20 mouse cellular contexts compared by ENCODE assay signal in the genomic region with DNA sequence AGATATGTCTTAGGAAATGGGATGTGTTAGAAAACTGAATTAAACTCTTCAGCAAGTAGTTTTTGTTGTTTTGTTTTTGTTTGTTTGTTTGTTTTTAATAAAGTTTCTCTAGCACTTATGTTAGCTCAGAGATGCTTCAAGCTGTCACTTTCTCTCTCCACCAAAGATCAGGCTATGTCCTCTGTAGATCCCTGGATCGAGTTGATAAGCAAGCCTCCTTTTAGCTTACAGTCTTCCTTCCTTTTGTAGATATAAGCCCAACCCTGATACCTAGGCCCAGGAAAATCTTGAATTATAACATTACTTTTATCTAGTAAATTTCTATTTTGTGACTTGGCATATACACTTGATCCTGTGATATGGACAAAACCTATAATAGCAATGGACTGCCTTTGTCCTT.
A peak's percentile ranks its signal among the peaks of the same experiment; 100 is the strongest.
DNase-seq lines count a peak whose midpoint lies in the region; ATAC-seq and TF ChIP-seq lines count a peak whose summit lies in the region.
"Had no signal": no experiment of that assay in that cellular context is flagged by ENCODE, and none has a peak within 500 bp of the region (broad histone marks: within the 10 kb centered on the region; RNA-seq: fewer than 3 reads in every experiment).

No protein-coding gene starts in this region.

- no peak overlapping the region for H3K4me2 ChIP-seq in liver, embryonic 12.5 days
- no peak overlapping the region for H3K4me2 ChIP-seq in liver, embryonic 13.5 days
- no peak overlapping the region for H3K4me2 ChIP-seq in liver, postnatal 0 days (ENCODE audit: low read depth, low read length)
- no peak overlapping the region for H3K4me2 ChIP-seq in liver, embryonic 16.5 days (ENCODE audit: low read depth, low read length)
- H3K4me2 ChIP-seq in liver, embryonic 11.5 days: no peak overlapping the region

- H3K27ac ChIP-seq in liver, embryonic 12.5 days: peak overlapping the region; percentile 37; the same call in 1 of the 2 replicates
- no peak overlapping the region for H3K27ac ChIP-seq in liver, embryonic 13.5 days
- no peak overlapping the region for H3K27ac ChIP-seq in liver, postnatal 0 days (ENCODE audit: low read depth)
- H3K27ac ChIP-seq in liver, embryonic 16.5 days (ENCODE audit: low read length): no peak overlapping the region
- no peak overlapping the region for H3K27ac ChIP-seq in liver, embryonic 11.5 days (ENCODE audit: low read depth, low read length)

- peaks cover 43% of the 10 kb centered on the region for H3K4me1 ChIP-seq in liver, embryonic 12.5 days
- peaks cover 32% of the 10 kb centered on the region for H3K4me1 ChIP-seq in liver, embryonic 13.5 days (replicated peaks)
- H3K4me1 ChIP-seq in liver, postnatal 0 days (ENCODE audit: insufficient read depth): peaks cover 25% of the 10 kb centered on the region
- peaks cover 12% of the 10 kb centered on the region for H3K4me1 ChIP-seq in liver, embryonic 16.5 days (ENCODE audit: control insufficient read depth, low read depth, low read length)
- peaks cover 8% of the 10 kb centered on the region for H3K4me1 ChIP-seq in liver, embryonic 11.5 days (replicated peaks; ENCODE audit: control insufficient read depth, insufficient read depth, low read length)

- peaks cover 17% of the 10 kb centered on the region for H3K27me3 ChIP-seq in liver, embryonic 12.5 days (replicated peaks)
- no peaks in the 10 kb centered on the region for H3K27me3 ChIP-seq in liver, embryonic 13.5 days
- no peaks in the 10 kb centered on the region for H3K27me3 ChIP-seq in liver, postnatal 0 days (ENCODE audit: insufficient read depth, low read length)
- H3K27me3 ChIP-seq in liver, embryonic 16.5 days (ENCODE audit: control insufficient read depth, insufficient read depth, low read depth, low read length): no peaks in the 10 kb centered on the region
- H3K27me3 ChIP-seq in liver, embryonic 11.5 days (replicated peaks; ENCODE audit: control insufficient read depth, insufficient read depth, low read length): no peaks in the 10 kb centered on the region
- H3K27me3 ChIP-seq: Patski had no signal

- no peak overlapping the region for H3K4me3 ChIP-seq in liver, embryonic 12.5 days
- H3K4me3 ChIP-seq in liver, embryonic 13.5 days (replicated peaks): no peak overlapping the region
- H3K4me3 ChIP-seq in liver, postnatal 0 days (ENCODE audit: low read depth, low read length): no peak overlapping the region
- H3K4me3 ChIP-seq in liver, embryonic 16.5 days (ENCODE audit: low read depth, low read length): no peak overlapping the region
- H3K4me3 ChIP-seq in liver, embryonic 11.5 days (ENCODE audit: low read depth, low read length): no peak overlapping the region

- no peak for DNase-seq in liver
- no peak for DNase-seq in liver, embryonic 13.5 days
- no peak for DNase-seq in liver, postnatal 0 days
- no peak for DNase-seq in liver, embryonic 11.5 days (ENCODE audit: low spot score)
- DNase-seq: adrenal gland, adult 2 months; adrenal gland, adult 8-10 months; adrenal gland, postnatal 10 days; adrenal gland, postnatal 14 days; adrenal gland, postnatal 25 days; adrenal gland, postnatal 36 days; B cell, adult 2 months; cerebellum, adult 11 months; cerebellum, adult 11-12 months; cerebellum, adult 18-20 months had no signal

- H3K9me3 ChIP-seq in liver, embryonic 12.5 days (replicated peaks): no peaks in the 10 kb centered on the region
- no peaks in the 10 kb centered on the region for H3K9me3 ChIP-seq in liver, embryonic 13.5 days (replicated peaks)
- H3K9me3 ChIP-seq in liver, postnatal 0 days (ENCODE audit: low read length): no peaks in the 10 kb centered on the region
- H3K9me3 ChIP-seq in liver, embryonic 16.5 days (replicated peaks; ENCODE audit: control insufficient read depth, low read length): no peaks in the 10 kb centered on the region
- no peaks in the 10 kb centered on the region for H3K9me3 ChIP-seq in liver, embryonic 11.5 days (ENCODE audit: control insufficient read depth, low read length)
- H3K9me3 ChIP-seq: G1E had no signal

- whole genome bisulfite sequencing in liver, embryonic 12.5 days (ENCODE audit: insufficient replicate concordance): 48% methylated on average over 1 of the region's 1 CpGs
- WGBS in liver, embryonic 13.5 days (ENCODE audit: insufficient replicate concordance): 55% methylated on average over 1 of the region's 1 CpGs
- 59% methylated on average over 1 of the region's 1 CpGs for WGBS in liver, postnatal 0 days (ENCODE audit: insufficient replicate concordance)
- 39% methylated on average over 1 of the region's 1 CpGs for WGBS in liver, embryonic 16.5 days (ENCODE audit: insufficient replicate concordance)
- WGBS in liver, embryonic 11.5 days: 52% methylated on average over 1 of the region's 1 CpGs

- no peaks in the 10 kb centered on the region for H3K36me3 ChIP-seq in liver, embryonic 12.5 days
- no peaks in the 10 kb centered on the region for H3K36me3 ChIP-seq in liver, embryonic 13.5 days
- no peaks in the 10 kb centered on the region for H3K36me3 ChIP-seq in liver, postnatal 0 days (replicated peaks; ENCODE audit: insufficient read depth, low read length)
- H3K36me3 ChIP-seq in liver, embryonic 16.5 days (ENCODE audit: control insufficient read depth, insufficient read depth): no peaks in the 10 kb centered on the region
- no peaks in the 10 kb centered on the region for H3K36me3 ChIP-seq in liver, embryonic 11.5 days (ENCODE audit: control insufficient read depth, insufficient read depth, low read length)
- H3K36me3 ChIP-seq: G1E had no signal

- peak; percentile 71; the same call in 1 of the 2 replicates for ATAC-seq in liver, embryonic 12.5 days
- peak; percentile 58 for ATAC-seq in liver, embryonic 13.5 days (ENCODE audit: low read depth)
- no peak for ATAC-seq in liver, postnatal 0 days
- ATAC-seq in liver, embryonic 16.5 days (ENCODE audit: low read depth): peak; percentile 43; the same call in 1 of the 2 replicates
- no peak for ATAC-seq in liver, embryonic 11.5 days (replicated peaks; ENCODE audit: low FRiP score)
- ATAC-seq: activated CD4-positive, CD25-positive, alpha-beta regulatory T cell, adult 4 months; CD4-positive, CD25-positive, alpha-beta regulatory T cell, adult 4 months; Patski had no signal

- no peak overlapping the region for H3K9ac ChIP-seq in liver, embryonic 12.5 days
- no peak overlapping the region for H3K9ac ChIP-seq in liver, embryonic 13.5 days
- no peak overlapping the region for H3K9ac ChIP-seq in liver, postnatal 0 days (replicated peaks)
- H3K9ac ChIP-seq in liver, embryonic 16.5 days (ENCODE audit: low read depth, low read length): no peak overlapping the region
- no peak overlapping the region for H3K9ac ChIP-seq in liver, embryonic 11.5 days (ENCODE audit: low read depth, low read length)

- no peak for TF ChIP-seq EP300 in liver, postnatal 0 days (IDR thresholded peaks at IDR 0.05; ENCODE audit: low read depth)

- TF ChIP-seq CTCF in liver, postnatal 0 days (IDR thresholded peaks at IDR 0.05; ENCODE audit: low read depth): no peak

Comparison
In these comparisons a context has a peak if more than half of its experiments do, and no peak if none do; other contexts are left out.
1. ATAC-seq: peak in liver, embryonic 12.5 days (single experiment), liver, embryonic 13.5 days (single experiment) and liver, embryonic 16.5 days (single experiment); none in liver, postnatal 0 days (single experiment) and liver, embryonic 11.5 days (single experiment).